Mouse (Mus musculus) liver, embryonic 15.5 days (tissue): ENCODE results near the gene Usp5. TPM values are rescaled to one million over a fixed set of nuclear protein-coding genes. Genes with fewer than 3 reads are reported as not detected.
"Not testable (repeated sequence)": the region's sequence is repeated elsewhere in the genome, so short reads cannot be mapped to it uniquely, and the experiment has no call there.

Source experiments
- ATAC-seq: fragments of 200-750 bp; cut with Nextera tagmentation; 2 replicates; pipeline ENCODE4 v1.8.0; 2017; ENCODE audit warnings: moderate number of reproducible peaks, mild to moderate bottlenecking, moderate library complexity; ENCODE audit not compliant: insufficient read depth
- H3K27ac ChIP-seq: fragments of 300-500 bp; sonication (generic); replicated peaks from 2 replicates; pipeline ENCODE4 v1.5.1; 2015; ENCODE audit warnings: mild to moderate bottlenecking, inconsistent platforms
- H3K27me3 ChIP-seq: fragments of 300-500 bp; sonication (generic); 2 replicates; pipeline ENCODE4 v1.6.1; 2015; ENCODE audit warnings: mild to moderate bottlenecking, inconsistent platforms
- H3K36me3 ChIP-seq: fragments of 300-500 bp; sonication (generic); replicated peaks from 2 replicates; pipeline ENCODE4 v1.6.1; 2015; ENCODE audit warnings: moderate library complexity, mild to moderate bottlenecking, inconsistent platforms
- H3K4me1 ChIP-seq: fragments of 300-500 bp; sonication (generic); replicated peaks from 2 replicates; pipeline ENCODE4 v1.6.1; 2015; ENCODE audit warnings: inconsistent platforms
- H3K4me2 ChIP-seq: fragments of 300-500 bp; sonication (generic); 2 replicates; pipeline ENCODE4 v1.6.1; 2015; ENCODE audit warnings: moderate library complexity, mild to moderate bottlenecking, inconsistent platforms
- H3K4me3 ChIP-seq: fragments of 300-500 bp; sonication (generic); replicated peaks from 2 replicates; pipeline ENCODE4 v1.5.1; 2015; ENCODE audit warnings: mild to moderate bottlenecking, inconsistent platforms
- H3K9ac ChIP-seq: fragments of 300-500 bp; sonication (generic); 2 replicates; pipeline ENCODE4 v1.6.1; 2015; ENCODE audit warnings: moderate library complexity, mild to moderate bottlenecking, inconsistent platforms
- H3K9me3 ChIP-seq: fragments of 300-500 bp; sonication (generic); replicated peaks from 2 replicates; pipeline ENCODE4 v1.6.1; 2016; ENCODE audit warnings: inconsistent platforms
- WGBS: fragments of 180-500 bp; shearing (Covaris S2); methylation state at CpG from one replicate; pipeline ENCODE4 v1.1.7; 2015; ENCODE audit warnings: mixed read lengths; ENCODE audit not compliant: insufficient replicate concordance; 5-methylcytosine and 5-hydroxymethylcytosine counted together
- polyA plus RNA-seq: library from polyadenylated mRNA; unstranded; fragments of >200 nt; fragmentation: Nextera tagmentation; extraction: Ambion mirVana; gene quantifications from 2 replicates; pipeline ENCODE4 v1.2.1, GENCODE M21; 2015

Usp5 gene
- polyA plus RNA-seq, 1 experiment from 2014 or later = 54.9 TPM

- Histone ChIP-seq H3K4me2 (no peak overlapping the region), H3K4me3 (no peak overlapping the region), H3K4me1 (peaks cover 34% of the 10 kb centered on the region), H3K27me3 (no peaks in the 10 kb centered on the region), H3K27ac (no peak overlapping the region), H3K9ac (no peak overlapping the region), H3K36me3 (peaks cover 76% of the 10 kb centered on the region), H3K9me3 (no peaks in the 10 kb centered on the region)
- ATAC-seq = no peak
- 82% methylated on average over 11 of the region's 11 CpGs for WGBS
Measured at GRCm38 (mm10) chr6:124817125-124817524, 12.2 kb downstream of the Usp5 start.

- ATAC-seq = no peak
- Histone ChIP-seq H3K4me2 (no peak overlapping the region), H3K27ac (no peak overlapping the region), H3K4me1 (peaks cover 39% of the 10 kb centered on the region), H3K4me3 (no peak overlapping the region), H3K36me3 (peaks cover 76% of the 10 kb centered on the region), H3K9me3 (no peaks in the 10 kb centered on the region), H3K27me3 (no peaks in the 10 kb centered on the region), H3K9ac (no peak overlapping the region)
- WGBS = 86% methylated on average over 4 of the region's 4 CpGs
Measured at GRCm38 (mm10) chr6:124816611-124817010, 12.7 kb downstream of the Usp5 start.

DNA sequence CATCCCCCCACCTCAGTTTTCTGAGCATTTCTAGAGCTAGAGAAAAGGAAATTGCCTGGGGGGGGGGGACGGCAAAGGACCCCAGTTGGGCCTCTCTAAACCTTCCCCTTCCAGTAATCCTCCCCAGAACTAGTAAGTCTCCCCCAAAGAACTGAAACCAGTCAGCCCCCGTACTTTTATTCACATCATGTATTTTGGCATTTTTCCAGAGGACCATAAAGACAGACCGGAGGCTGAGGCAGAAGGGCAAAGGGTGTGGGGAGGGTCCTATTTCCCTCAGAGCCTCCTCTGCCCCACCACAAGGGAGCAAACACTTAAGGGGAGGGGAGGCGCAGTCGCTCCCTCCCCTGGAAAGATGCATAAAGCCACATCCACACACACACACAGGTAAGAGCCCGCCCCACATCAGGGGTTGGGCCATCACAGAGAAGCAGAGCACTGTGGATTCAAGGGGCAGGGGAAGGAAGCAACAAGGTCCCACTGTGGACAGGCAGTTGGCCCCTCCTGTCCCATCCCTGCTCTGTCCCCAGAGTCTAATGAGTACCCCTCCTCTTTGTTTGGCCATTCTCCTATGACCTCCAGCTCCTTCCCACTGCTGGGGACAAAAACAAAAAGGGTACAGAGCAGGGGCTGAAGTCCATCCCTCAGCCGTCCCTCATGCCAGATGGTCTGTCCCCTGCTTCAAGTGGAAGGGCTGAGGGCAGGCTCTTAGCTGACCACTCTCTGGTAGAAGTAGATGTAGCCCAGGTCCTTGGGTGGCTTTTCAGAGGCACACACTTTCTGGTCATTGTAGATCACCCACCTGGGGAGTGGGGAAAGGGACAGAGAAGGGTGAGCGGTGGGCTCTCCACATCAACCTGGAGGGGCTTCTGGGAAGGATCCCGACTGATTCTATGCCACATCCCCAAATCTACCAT, 14.2 kb downstream of the Usp5 start:
- WGBS = 64% methylated on average over 9 of the region's 9 CpGs
- no peaks in the 10 kb centered on the region for H3K9me3 ChIP-seq
- H3K4me2 ChIP-seq = peak overlapping the region; percentile 88
- no peak for ATAC-seq
- H3K27me3 ChIP-seq = no peaks in the 10 kb centered on the region
- no peak overlapping the region; the same call in 1 of the 2 replicates for H3K4me3 ChIP-seq
- peaks cover 49% of the 10 kb centered on the region for H3K4me1 ChIP-seq
- peaks cover 75% of the 10 kb centered on the region for H3K36me3 ChIP-seq
- no peak overlapping the region for H3K9ac ChIP-seq
- no peak overlapping the region for H3K27ac ChIP-seq

GRCm38 (mm10) chr6:124814448-124814847, 14.8 kb downstream of the Usp5 start:
- Histone ChIP-seq H3K9me3 (no peaks in the 10 kb centered on the region), H3K9ac (peak overlapping the region; percentile 66; the same call in 1 of the 2 replicates), H3K4me2 (peak overlapping the region; percentile 88), H3K4me1 (peaks cover 56% of the 10 kb centered on the region), H3K27ac (peak overlapping the region; percentile 86), H3K36me3 (peaks cover 72% of the 10 kb centered on the region), H3K27me3 (no peaks in the 10 kb centered on the region), H3K4me3 (peak overlapping the region; percentile 68)
- no peak for ATAC-seq
- 34% methylated on average over 8 of the region's 8 CpGs for WGBS

GRCm38 (mm10) chr6:124813933-124814332, 15.4 kb downstream of the Usp5 start, which contains the start of gene Tpi1:
Tpi1 (minus strand) TSS chr6:124814296.
- peaks cover 67% of the 10 kb centered on the region for H3K36me3 ChIP-seq
- H3K4me2 ChIP-seq = peak within 1 kb of the TSS; percentile 88
- peak within 1 kb of the TSS; percentile 68 for H3K4me3 ChIP-seq
- no peaks in the 10 kb centered on the region for H3K9me3 ChIP-seq
- no peaks in the 10 kb centered on the region for H3K27me3 ChIP-seq
- peaks cover 61% of the 10 kb centered on the region for H3K4me1 ChIP-seq
- ATAC-seq = peak; percentile 81
- H3K27ac ChIP-seq = peak within 1 kb of the TSS; percentile 86
- peak within 1 kb of the TSS; percentile 66 for H3K9ac ChIP-seq
- WGBS = under 1% methylated on average over 22 of the region's 22 CpGs

- H3K36me3 ChIP-seq = peaks cover 63% of the 10 kb centered on the region
- H3K4me1 ChIP-seq = peaks cover 64% of the 10 kb centered on the region
- H3K27me3 ChIP-seq = no peaks in the 10 kb centered on the region
- peak overlapping the region; percentile 68 for H3K4me3 ChIP-seq
- peak overlapping the region; percentile 88 for H3K4me2 ChIP-seq
- no peaks in the 10 kb centered on the region for H3K9me3 ChIP-seq
- peak overlapping the region; percentile 86 for H3K27ac ChIP-seq
- H3K9ac ChIP-seq = peak overlapping the region; percentile 66
- ATAC-seq = peak; percentile 67
- WGBS = 0% methylated on average over 18 of the region's 18 CpGs
Measured at GRCm38 (mm10) chr6:124813496-124813895, 15.8 kb downstream of the Usp5 start.

- Histone ChIP-seq H3K9me3 (no peaks in the 10 kb centered on the region), H3K36me3 (peaks cover 56% of the 10 kb centered on the region), H3K27me3 (no peaks in the 10 kb centered on the region), H3K27ac (peak overlapping the region; percentile 86), H3K4me1 (peaks cover 70% of the 10 kb centered on the region), H3K4me2 (peak overlapping the region; percentile 88), H3K9ac (peak overlapping the region; percentile 66), H3K4me3 (peak overlapping the region; percentile 68)
- ATAC-seq = no peak
- 23% methylated on average over 9 of the region's 9 CpGs for WGBS
Measured at GRCm38 (mm10) chr6:124812848-124813247, 16.4 kb downstream of the Usp5 start.

DNA sequence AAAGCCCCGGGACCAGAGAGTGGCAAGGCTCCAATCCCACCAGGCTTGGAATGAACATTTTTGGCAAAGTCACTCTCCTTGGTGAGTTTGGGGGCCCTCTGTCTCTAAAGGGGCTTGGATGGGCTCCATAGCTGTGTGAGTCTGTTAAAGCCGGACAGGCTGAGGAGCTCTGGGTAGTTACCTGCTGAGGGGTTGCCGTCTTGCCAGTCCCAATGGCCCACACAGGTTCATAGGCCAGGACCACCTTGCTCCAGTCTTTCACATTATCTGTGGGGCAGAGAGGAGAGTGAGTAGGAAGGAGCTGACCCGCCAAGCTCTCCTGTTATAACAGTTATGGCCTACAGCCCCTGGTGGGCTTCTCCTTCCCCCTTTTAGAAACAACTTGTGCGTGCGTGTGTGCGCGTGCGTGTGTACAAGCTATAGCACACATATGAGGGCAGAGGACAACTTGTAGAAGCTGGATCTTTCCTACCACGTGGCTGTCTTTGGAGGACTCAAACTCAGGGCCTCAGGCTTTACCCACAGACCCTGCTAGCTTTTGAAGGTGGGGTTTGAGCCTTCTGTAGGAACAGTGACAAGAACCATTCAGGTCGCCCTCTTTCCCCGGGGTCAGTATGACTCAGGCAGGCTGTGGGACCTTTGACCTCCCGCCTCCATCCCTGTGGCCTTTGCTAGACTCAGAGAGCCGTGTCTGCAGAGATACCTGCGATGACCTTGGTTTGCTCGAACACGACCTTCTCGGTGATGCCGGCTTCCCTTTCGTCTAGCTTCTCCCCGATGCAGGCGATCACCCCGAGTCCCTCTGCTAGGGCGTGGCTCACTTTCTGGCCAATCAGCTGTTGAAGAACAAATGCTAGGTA, 17.4 kb downstream of the Usp5 start:
- H3K4me2 ChIP-seq = peak overlapping the region; percentile 88
- 74% methylated on average over 24 of the region's 24 CpGs for WGBS
- H3K9ac ChIP-seq = peak overlapping the region; percentile 66
- no peaks in the 10 kb centered on the region for H3K9me3 ChIP-seq
- H3K4me1 ChIP-seq = peaks cover 78% of the 10 kb centered on the region
- H3K27me3 ChIP-seq = no peaks in the 10 kb centered on the region
- peak overlapping the region; percentile 86 for H3K27ac ChIP-seq
- peaks cover 47% of the 10 kb centered on the region for H3K36me3 ChIP-seq
- peak overlapping the region; percentile 68 for H3K4me3 ChIP-seq
- ATAC-seq = no peak

GRCm38 (mm10) chr6:124811403-124811665, 17.9 kb downstream of the Usp5 start:
- H3K9ac ChIP-seq = no peak overlapping the region
- peaks cover 41% of the 10 kb centered on the region for H3K36me3 ChIP-seq
- WGBS = 74% methylated on average over 4 of the region's 4 CpGs
- peaks cover 84% of the 10 kb centered on the region for H3K4me1 ChIP-seq
- no peaks in the 10 kb centered on the region for H3K9me3 ChIP-seq
- 0 out of 2 replicates have a peak overlapping the region, but pooled peaks have one; percentile 86 for H3K27ac ChIP-seq
- no peak for ATAC-seq
- no peaks in the 10 kb centered on the region for H3K27me3 ChIP-seq
- H3K4me2 ChIP-seq = no peak overlapping the region
- no peak overlapping the region for H3K4me3 ChIP-seq

GRCm38 (mm10) chr6:124810566-124811402, 18.5 kb downstream of the Usp5 start:
- WGBS = 77% methylated on average over 11 of the region's 11 CpGs
- H3K4me1 ChIP-seq = peaks cover 89% of the 10 kb centered on the region
- H3K4me3 ChIP-seq, ATAC-seq, H3K9ac ChIP-seq, H3K9me3 ChIP-seq, H3K27me3 ChIP-seq: not testable (repeated sequence)
- H3K4me2 ChIP-seq = peak overlapping the region; percentile 98; the same call in 1 of the 2 replicates
- H3K27ac ChIP-seq = peak overlapping the region; percentile 91; the same call in 1 of the 2 replicates
- H3K36me3 ChIP-seq = peaks cover 35% of the 10 kb centered on the region
